Mouse (Mus musculus): ENCODE data around the gene Krtap7-1.

Gene Krtap7-1

DNA sequence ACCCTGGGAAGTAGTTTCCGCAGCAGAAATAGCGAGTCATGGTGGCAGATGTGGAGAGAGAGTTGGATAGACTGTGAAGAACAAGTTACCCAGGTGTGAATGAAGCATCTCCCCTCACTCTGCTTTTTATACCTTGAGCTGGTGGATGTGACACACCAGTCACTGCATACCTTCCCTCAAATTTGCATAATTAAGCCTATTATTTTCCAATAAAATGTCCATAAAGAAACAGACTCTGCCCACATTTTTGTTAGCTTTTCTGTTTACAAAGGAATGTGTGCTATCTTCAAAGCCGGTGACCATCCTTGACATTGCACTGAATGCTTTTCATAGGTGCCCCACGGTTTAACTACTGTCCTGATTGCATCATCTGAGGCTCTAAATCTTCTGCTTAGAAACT is at the start of gene Krtap7-1:
TSS of gene Krtap7-1 (minus strand) at position 101 of the 400 bp plus-strand sequence.
- no peak for DNase-seq

DNA sequence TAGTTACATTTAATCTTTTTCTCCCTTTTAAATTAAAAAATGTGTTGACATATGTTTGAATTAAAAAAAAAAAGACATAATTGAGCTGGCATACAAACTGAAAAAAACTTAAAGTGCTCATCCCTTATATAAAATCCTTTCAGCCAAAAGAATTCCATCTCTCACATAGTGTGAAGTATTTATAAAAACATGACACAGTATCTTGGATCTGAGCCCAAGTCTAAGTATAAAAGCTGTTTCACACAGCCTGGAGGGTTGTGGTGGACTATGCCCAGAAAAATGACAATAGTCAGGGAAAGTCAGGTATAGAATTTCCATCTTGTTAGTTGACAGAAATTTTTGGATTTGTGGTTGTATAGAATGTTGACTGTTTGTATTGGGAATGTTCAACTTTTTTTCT is 42.2 kb upstream of the Krtap7-1 start:
- DNase-seq = no peak

DNA sequence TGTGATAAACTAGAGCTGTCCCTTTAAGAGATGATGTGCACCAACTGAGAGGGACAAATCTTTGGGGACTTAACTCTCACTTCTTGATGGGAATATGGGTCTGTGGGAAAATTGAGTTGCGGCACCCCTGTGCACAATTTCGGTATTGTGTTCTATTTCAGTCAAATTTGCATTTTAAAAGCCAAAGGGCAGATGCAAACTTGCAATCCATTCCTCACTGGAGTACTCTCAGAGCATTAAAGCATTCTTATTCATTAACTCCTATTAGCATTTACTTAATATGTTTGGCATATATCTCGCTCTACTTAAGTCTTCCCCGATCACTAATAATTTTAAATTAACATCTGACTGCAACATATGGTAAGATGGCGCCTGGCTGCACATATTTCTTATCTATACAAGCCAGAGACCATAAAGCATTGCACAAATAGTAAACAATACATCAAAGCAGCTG is 29.9 kb upstream of the Krtap7-1 start:
- DNase-seq = no peak

DNA sequence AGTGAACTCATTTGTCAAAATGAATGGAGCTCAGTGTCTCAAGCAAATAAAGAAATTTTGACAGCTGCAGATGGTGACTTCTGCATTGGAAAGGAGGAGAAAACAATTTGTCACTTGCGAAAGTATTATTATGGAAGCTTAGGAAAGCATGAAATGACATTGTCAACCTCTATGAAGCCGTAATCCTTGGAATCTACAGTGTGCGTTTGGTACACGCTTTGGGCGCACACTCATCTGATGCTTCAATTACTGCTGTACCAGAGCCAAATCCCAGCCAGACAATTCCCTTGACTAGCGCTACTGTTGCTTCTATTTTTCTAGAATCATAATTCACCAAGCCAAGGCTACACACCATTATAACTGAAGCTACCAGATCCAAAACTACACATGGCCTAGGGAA is 29.2 kb upstream of the Krtap7-1 start:
- no peak for DNase-seq

DNA sequence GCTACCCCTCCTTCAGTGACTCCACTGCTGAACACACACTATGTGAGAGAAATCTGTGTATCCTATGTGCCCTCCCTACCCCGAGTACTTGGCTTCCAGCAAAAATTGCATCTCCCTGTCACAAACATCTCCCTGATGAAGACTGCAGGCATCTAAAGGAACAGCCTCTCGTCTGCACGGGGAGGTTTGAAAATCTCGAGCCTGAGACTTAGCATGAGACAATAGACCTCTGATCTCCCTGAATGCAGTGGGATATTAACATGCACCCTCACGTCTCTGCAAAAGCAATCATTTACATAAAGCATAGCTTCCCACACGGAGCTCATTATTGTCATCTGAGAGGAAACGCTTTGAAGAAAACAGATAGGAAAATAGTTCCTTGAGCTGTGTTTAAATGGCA is 22.4 kb upstream of the Krtap7-1 start:
- no peak for DNase-seq

DNA sequence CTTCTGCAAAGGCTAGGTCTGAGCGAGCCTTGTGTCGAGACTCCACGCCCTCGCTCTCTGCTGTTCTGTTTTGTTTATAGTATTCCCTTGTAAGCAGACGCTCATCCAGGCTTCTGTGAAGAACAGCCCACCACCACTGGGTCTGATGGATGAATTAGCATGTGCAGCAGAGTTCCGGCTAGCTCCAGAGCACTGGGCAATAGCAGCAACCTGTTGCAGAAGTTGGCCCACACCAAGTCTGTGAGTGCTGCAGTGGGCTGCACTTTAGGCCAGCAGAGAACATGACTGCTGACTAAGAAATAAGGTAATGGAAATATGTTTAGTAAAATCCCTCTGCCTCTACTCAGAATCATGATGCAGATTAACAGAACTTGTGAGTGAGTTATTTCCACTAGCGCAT is 21.7 kb upstream of the Krtap7-1 start:
- DNase-seq = no peak

DNA sequence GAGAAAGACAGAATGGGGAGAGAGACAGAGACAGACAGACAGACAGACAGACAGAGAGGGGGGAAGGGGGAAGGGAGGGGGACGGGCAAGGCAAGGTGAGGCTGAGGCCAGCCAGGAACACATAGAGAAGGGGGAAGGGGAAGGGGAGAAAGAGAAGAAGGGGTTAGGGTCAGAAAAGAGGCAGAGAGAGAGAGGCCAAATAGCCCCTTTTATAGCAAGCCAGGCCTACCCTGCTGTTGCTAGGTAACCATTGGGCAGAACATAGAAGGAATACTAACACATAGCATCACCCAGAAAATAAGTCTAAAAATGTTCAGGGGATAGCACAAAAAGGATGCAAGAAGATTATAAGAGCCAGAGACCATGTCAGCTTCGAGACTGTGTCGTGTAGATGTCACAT is 20.3 kb upstream of the Krtap7-1 start:
- DNase-seq = no peak

DNA sequence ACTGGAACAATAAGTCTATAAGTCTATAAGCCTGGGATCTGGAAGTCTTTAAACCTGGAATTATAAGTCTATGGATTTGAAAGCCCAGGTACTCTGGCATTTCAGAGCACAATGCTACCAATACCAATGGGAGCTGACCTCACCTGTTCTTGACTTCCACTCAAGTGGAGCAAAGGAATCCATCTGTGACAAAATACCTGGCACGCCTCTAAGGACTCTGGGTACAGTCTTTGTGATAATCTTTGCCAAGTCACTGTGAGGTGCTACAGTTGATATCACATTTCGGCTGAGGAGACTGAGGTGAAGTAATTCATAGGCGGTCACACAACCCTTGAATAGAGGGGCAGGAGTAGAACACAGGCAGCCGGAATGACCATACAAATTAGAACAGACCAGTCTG is 12.9 kb upstream of the Krtap7-1 start:
- no peak for DNase-seq

DNA sequence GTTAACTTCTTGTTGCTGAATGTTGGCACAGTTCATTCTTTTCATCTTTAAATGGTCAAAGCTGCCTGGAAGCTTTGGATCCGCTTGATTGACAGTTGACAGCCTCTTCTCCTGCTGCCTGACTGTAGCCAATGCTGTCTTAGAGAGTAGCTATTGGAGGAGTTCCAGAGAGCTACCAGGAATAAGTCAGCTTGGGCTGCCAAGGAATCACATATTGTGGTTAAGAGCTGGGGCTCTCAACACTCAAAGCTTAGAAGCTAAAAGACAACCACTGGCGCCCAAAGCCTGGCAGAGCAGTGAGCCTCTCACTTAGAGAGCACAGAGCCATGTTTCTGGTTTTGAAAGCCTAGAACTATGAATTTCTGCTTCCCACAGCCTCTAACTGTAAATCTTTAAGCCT is 12.4 kb upstream of the Krtap7-1 start:
- DNase-seq = no peak

DNA sequence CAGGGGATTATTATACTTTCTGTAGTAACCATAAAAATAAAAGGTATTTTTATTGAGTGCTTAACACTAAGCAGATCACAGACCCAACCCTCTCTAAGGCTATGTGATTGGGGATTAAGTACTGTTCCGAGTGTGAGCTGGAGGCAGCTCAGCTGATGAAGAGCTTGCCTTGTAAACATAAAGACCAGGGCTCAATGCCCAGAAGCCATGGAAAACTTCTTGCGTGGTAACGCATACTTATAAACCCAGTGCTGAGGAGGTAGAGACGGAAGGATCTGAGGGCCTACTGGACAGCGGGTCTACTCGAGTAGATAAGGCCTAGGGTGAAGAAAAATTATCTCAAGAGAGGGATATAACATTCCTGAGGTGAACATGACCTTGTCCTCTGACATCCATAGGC is 12.0 kb upstream of the Krtap7-1 start:
- DNase-seq = no peak

DNA sequence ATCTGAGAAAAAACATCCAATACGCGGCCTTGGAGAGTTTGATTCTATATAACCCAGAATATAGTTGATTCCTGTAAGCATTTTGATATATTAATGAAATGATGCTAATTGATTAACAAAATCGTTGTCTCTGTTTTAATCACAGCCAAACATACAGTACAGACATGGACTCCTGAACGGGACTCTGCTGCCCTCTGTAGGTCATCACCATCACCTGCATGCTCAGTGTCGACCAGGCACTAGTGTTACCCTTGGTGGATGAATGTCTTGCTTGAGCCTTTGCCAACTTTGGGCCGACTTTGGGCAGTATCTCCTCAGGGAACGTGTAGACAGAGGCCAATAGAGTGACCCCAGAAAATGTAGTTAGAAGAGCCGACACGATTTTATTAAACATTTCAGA is 9.5 kb upstream of the Krtap7-1 start:
- DNase-seq = peak in 1 of 2 experiments; percentile 2

DNA sequence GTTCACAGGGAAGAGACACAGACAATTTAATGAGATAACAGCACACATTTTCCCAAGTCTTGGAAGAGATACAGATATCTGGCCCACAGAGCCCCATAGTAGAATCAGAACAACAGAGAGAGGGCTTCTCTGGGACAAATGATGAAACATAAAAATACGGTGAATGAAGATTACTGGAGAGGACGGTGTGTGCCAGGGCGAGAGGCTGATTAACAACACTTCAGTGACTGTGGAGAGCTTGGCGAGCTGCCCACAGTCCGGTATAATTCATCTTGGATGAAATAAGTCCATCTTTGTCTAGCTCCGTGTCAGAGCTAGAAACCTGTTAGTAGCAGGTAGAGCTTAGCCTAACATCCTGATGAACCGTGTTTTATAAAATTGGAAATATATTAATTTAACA is 5.3 kb upstream of the Krtap7-1 start:
- no peak for DNase-seq

DNA sequence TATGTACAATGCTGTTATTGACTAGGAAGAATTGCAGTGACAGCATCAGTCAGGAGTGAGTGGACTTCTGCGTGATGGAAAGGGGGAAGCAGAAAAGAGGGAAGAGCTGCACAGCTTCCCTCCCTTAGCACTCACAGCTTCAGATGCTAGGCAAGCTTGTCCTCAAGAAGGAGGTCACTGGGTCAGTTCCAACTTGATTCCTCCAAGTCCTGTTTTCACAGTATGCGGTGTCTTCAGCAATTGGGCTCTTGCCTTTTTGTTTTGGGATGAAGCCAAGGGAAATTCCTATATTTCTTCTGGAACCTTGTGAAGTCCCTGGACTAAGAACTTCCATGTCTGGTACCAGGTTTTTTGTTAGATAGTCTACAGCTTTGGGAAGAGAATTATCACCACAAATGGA is 4.6 kb downstream of the Krtap7-1 start:
- DNase-seq = no peak

DNA sequence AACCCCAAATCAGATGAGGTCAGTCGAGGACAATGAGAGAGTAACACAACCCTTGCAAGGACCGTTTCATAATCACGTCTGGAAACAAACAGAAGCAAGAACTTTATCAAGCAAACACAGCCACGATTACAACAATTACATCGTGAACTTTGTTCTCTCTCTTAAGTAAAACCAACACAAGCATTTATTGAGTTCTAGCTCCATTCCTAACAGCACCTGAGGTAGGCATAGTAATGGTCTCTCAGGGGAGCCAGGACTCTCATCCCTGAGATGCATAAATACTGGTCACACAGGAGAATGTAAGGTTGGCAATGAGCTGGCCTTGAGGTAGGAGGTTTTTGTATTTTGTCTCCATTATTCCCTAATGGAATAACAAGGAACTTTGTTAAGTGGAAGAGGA is 6.3 kb downstream of the Krtap7-1 start:
- no peak for DNase-seq

DNA sequence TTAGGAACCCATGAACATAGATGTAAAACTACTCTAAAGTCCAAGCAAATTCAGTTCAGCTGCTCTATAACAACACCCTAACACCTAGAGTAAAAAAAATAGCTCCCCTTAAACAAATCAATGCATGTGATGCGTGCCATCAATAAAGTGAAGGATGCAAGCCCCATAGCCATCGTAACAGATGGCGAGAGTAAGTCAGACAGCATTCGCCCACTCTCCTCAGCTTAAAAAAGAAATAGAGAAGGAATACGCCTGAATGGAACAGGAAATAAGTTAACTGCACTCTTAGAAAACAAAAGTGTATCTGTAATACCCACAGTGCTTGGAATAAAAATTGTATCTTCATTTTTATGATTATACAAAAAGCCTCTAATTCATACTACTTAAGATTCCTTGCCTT is 11.1 kb downstream of the Krtap7-1 start:
- DNase-seq = no peak

DNA sequence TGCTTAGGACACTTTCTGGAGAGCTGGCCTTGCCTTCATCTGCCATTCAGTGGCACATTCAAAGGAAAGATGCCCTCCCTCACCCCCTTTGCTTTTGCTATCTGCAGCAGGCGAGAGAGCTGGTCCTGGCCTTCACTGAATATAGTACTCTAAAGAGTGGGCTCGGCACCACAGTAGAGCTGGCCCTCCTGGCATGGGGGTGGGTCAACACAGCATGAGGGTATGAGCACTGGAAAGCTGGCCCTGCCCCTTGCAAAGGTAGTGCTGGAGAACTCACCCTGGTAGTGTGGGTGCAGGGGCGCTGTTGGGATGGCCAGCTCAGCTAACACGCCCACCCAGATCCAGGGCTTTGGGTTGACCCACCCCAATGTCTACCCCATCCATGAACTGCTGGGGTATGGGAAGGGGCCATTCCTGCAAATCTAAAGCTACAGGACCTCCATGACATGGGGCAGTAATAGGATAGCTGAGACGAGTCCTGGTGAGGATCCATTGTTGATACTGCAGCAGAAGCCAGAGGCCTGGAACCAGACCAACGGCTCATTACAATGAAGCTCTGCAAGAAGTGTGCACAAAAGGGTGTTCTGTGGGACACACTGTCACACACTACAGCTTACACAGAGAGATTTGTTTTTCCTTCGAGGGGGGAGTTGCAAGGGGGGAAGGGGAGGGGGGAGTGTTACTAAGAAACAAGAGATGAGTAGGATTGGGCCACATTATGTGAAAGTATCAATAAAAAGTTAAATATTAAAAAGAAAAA is 12.5 kb downstream of the Krtap7-1 start:
- DNase-seq = no peak

DNA sequence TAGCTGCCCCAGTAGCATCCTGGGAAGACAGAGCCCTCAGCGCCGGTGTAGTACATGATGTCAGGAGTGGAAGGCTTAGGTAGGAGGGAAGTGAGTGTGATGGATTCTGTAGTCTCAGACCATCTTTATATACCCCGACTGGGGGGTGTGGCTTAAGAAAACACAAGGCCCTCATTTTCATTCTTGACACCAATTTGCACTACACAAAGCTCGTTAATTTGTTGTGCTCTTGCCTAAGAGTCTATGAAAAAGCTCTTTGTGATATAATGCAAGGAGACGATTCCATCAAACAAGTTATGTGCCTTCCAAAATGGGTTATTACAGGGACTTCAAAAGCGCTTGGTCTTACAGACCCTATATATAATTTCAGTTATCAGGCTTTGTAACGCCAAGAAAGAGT is 20.3 kb downstream of the Krtap7-1 start, which contains the start of gene Krtap8-1:
TSS of gene Krtap8-1 (minus strand) at position 101 of the 400 bp plus-strand sequence.
- no peak for DNase-seq

DNA sequence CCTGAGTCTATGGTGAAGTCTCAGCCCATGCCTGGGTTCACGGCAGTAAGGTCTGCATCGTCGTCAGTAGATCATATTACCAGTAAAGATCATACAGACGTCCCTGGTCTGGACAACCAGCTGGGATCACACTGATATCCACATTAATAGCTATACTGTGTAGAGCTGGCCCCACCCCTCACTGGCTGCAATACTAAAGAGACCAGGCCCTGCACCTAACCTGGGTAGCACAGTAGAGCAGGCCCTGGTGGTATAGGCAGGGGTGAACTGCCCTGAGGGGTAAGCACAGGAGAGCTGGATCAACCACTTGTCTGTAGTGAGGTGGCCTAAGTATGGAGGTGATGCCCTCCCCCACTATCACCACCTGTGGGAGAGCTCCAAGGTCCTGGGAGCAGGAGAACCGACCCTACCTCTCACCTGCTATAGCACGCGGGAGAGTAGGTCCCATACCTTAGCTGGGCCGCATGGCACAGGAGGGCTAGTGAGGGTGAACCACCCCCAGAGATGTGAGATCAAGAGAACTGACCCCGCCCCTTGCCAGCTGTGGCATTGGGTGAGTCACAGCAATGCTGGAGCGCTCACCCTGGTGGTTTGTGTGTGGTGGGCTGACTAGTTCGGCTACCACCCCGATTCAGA is 30.3 kb downstream of the Krtap7-1 start:
- no peak for DNase-seq

DNA sequence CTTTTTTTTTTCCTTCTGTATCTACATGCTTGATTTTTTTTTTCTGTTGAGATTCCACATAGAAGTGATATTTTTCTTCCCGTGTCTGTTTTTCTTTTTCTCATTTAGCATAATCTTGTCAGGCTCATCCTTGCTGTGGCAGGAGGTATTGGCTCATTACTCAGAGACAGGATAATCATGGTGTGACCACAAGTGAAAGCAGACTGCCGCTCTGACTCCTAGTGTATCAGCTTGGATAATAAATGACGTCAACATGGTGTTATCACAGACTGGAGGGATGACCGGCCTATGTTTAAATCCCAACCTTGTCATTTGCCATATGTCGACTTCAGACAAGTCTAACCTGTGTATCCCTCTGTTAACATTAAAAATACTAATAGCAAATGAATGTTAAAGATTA is 46.9 kb downstream of the Krtap7-1 start:
- no peak for DNase-seq

All from spleen, adult 18-20 months (tissue).